Mouse (Mus musculus) thymus, adult 2 months (tissue): ENCODE data around the gene Bpifb2. TPM values are rescaled to one million over a fixed set of nuclear protein-coding genes. Genes with fewer than 3 reads are reported as not detected.
"Not testable (repeated sequence)": the region's sequence is repeated elsewhere in the genome, so short reads cannot be mapped to it uniquely, and the experiment has no call there.

Source experiments
- DNase-seq: peaks from one replicate; pipeline ENCODE4 v3.0.0; 2021
- H3K27ac ChIP-seq: fragments of 200-500 bp; 2 replicates; pipeline ENCODE4 v1.5.1; 2012; ENCODE audit warnings: low read length, control low read depth; ENCODE audit not compliant: control insufficient read depth, insufficient read depth
- H3K27me3 ChIP-seq: fragments of 200-500 bp; 2 replicates; pipeline ENCODE4 v1.6.1; 2012; ENCODE audit warnings: mild to moderate bottlenecking, low read length, moderate library complexity, mixed read lengths; ENCODE audit not compliant: control insufficient read depth, insufficient read depth
- H3K36me3 ChIP-seq: fragments of 200-500 bp; 2 replicates; pipeline ENCODE4 v1.6.1; 2012; ENCODE audit warnings: mild to moderate bottlenecking, low read length, moderate library complexity; ENCODE audit not compliant: control insufficient read depth, insufficient read depth
- H3K4me1 ChIP-seq: fragments of 200-500 bp; replicated peaks from 2 replicates; pipeline ENCODE4 v1.6.1; 2012; ENCODE audit warnings: low read length; ENCODE audit not compliant: control insufficient read depth, insufficient read depth
- H3K4me3 ChIP-seq: fragments of 200-500 bp; 2 replicates; pipeline ENCODE4 v1.5.1; 2012; ENCODE audit warnings: mild to moderate bottlenecking, low read length, control low read depth, moderate library complexity; ENCODE audit not compliant: control insufficient read depth, insufficient read depth
- CTCF ChIP-seq: fragments of 200-500 bp; IDR thresholded peaks from 2 replicates; pipeline ENCODE4 v1.5.1; 2012; ENCODE audit warnings: mild to moderate bottlenecking, control low read depth, low read length, moderate library complexity, borderline replicate concordance; ENCODE audit not compliant: control insufficient read depth, poor library complexity, insufficient read depth; ENCODE audit errors: extremely low read depth
- POLR2A ChIP-seq: fragments of 200-500 bp; IDR thresholded peaks from 2 replicates; pipeline ENCODE4 v1.6.1; 2012; ENCODE audit warnings: mild to moderate bottlenecking, low read length, control low read depth, moderate library complexity; ENCODE audit not compliant: control insufficient read depth, poor library complexity, insufficient read depth; ENCODE audit errors: extremely low read depth
- WGBS: fragments of 180-500 bp; shearing (Covaris S2); methylation state at CpG from one replicate; pipeline ENCODE4 v1.1.7; 2018; 5-methylcytosine and 5-hydroxymethylcytosine counted together
- polyA plus RNA-seq: library from polyadenylated mRNA; depleted of rRNA; stranded (reverse); fragments of >200 nt; gene quantifications from 2 replicates; pipeline ENCODE4 v1.2.3, GENCODE M21; 2012; rRNA removed

The Bpifb2 gene
- polyA plus RNA-seq = 0.71 and 0.73 TPM in 2 replicates

DNA sequence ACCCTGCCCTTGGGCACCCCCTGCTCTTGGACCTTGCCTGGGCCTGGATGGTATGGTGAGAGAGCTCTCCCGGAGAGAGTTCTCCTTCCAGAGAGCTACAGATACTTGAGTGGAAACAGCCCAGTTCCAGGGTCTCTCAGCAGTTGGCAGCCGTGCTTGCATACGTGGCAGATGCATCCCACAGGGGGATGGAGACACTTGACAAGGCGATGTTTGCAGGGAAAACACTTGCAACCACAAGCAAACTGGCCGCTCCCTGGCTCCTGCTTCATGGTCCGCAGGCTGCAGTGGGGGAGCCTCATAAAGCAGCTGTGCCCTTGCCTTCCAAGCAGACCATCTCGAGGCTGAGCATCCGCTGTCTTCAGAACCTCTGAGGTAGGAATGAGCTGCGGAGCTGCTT, at the start of gene Bpifb2:
Gene Bpifb2, plus strand, starts transcription at position 301 of the 400 bp plus-strand sequence.
- Histone ChIP-seq H3K36me3 (no peaks in the 10 kb centered on the region), H3K4me3 (no peak within 1 kb of the TSS), H3K27me3 (no peaks in the 10 kb centered on the region), H3K4me1 (no peaks in the 10 kb centered on the region), H3K27ac (no peak within 1 kb of the TSS)
- no peak for DNase-seq
- no peak for TF ChIP-seq POLR2A
- no peak for TF ChIP-seq CTCF
- WGBS = 81% methylated on average over 9 of the region's 9 CpGs

DNA sequence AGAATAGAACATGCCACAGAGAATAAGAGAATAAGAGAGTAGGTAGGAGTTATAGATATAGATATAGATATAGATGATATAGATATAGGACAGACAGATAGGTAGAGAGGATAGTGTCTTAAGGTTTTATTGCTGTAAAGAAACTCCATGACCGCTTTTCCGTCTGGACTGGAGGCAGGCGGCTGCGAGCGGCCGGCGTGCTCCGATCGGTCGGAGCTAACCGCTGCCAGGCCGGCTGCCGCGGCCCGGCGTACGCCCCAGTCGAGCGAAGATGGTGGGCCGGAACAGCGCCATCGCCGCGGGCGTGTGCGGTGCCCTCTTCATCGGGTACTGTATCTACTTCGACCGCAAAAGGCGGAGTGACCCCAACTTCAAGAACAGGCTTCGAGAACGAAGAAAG, 48.9 kb upstream of the Bpifb2 start:
- DNase-seq, H3K36me3 ChIP-seq, H3K4me3 ChIP-seq, H3K4me1 ChIP-seq, H3K27me3 ChIP-seq, H3K27ac ChIP-seq: not testable (repeated sequence)
- WGBS = 85% methylated on average over 32 of the region's 32 CpGs

DNA sequence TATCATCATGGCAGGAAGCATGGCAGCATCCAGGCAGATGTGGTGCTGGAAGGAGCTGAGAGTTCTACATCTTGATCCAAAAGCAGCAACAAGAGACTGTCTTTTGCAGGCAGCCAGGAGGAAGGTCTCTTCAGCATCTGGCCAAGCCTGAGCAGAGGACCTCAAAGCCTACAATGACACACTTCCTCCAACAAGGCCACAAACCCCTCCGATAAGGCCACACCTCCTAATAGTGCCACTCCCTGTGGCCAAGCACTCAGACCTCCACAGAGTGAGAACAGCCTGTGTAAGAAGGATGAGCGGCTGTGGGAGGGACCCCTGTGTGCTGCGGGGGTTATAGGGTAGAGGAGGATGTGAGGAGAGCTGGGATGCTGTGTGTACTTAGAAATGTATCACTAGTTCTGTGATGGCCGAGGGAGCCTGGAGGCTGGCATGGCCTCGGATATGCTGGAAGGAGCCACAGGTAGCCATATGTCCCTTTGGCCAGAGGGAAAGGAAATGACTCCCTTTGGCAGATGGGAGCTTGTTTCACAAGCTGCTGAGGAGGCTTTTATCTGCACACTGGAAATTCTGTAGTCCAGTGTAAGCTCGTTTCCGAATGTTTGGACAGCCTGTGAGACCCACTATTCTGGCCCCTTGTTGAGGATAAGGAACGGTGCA, 47.5 kb upstream of the Bpifb2 start:
- Histone ChIP-seq H3K4me3 (no peak overlapping the region), H3K27ac (no peak overlapping the region), H3K36me3 (no peaks in the 10 kb centered on the region), H3K4me1 (no peaks in the 10 kb centered on the region), H3K27me3 (no peaks in the 10 kb centered on the region)
- 57% methylated on average over 8 of the region's 8 CpGs for WGBS
- no peak for DNase-seq
- TF ChIP-seq POLR2A (no peak), CTCF (no peak)

- DNase-seq = no peak
- Histone ChIP-seq H3K36me3 (no peaks in the 10 kb centered on the region), H3K4me1 (no peaks in the 10 kb centered on the region), H3K27me3 (no peaks in the 10 kb centered on the region), H3K4me3 (no peak overlapping the region), H3K27ac (no peak overlapping the region)
- WGBS = 92% methylated on average over 7 of the region's 7 CpGs
- TF ChIP-seq POLR2A (no peak), CTCF (no peak)
These were observed 46.1 kb upstream of the Bpifb2 start for GRCm38 (mm10) chr2:153828704-153829103.

GRCm38 (mm10) chr2:153833291-153833690, 41.6 kb upstream of the Bpifb2 start:
- no peak overlapping the region for H3K27ac ChIP-seq
- no peak for TF ChIP-seq POLR2A
- no peak for TF ChIP-seq CTCF
- DNase-seq = no peak
- 88% methylated on average over 8 of the region's 8 CpGs for WGBS
- H3K4me3 ChIP-seq = no peak overlapping the region
- no peaks in the 10 kb centered on the region for H3K4me1 ChIP-seq
- H3K27me3 ChIP-seq = no peaks in the 10 kb centered on the region
- no peaks in the 10 kb centered on the region for H3K36me3 ChIP-seq

- no peak for DNase-seq
- Histone ChIP-seq H3K27me3 (no peaks in the 10 kb centered on the region), H3K27ac (no peak overlapping the region), H3K4me1 (no peaks in the 10 kb centered on the region), H3K36me3 (no peaks in the 10 kb centered on the region), H3K4me3 (no peak overlapping the region)
- 91% methylated on average over 8 of the region's 8 CpGs for WGBS
- no peak for TF ChIP-seq POLR2A
These were observed 32.0 kb upstream of the Bpifb2 start for GRCm38 (mm10) chr2:153842854-153843253.

DNA sequence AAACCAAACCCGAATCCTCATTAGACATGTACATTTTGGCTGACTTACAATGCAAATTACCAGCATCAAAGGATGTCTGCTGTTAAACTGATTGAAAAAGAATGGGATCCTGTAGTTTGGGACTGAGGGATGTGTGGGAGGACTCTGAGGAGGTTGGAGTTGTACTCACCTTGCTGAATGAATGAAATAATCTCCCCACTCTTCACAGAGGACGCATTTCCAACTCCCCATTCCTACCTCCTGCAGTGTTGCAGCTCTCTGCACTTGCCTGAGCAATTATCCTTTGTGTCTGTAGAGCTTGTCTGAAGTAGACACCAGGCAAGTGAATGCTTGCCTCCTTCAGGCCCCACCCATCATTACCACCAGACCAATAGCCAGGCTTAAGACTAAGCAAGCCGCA, 26.5 kb upstream of the Bpifb2 start:
- DNase-seq = no peak
- 92% methylated on average over 3 of the region's 3 CpGs for WGBS
- H3K27me3 ChIP-seq = no peaks in the 10 kb centered on the region
- no peaks in the 10 kb centered on the region for H3K36me3 ChIP-seq
- H3K4me3 ChIP-seq = no peak overlapping the region
- no peak overlapping the region for H3K27ac ChIP-seq
- H3K4me1 ChIP-seq = no peaks in the 10 kb centered on the region; the same call in 1 of the 2 replicates
- TF ChIP-seq CTCF (no peak), POLR2A (no peak)
